Mouse (Mus musculus) stomach, postnatal 0 days (tissue): Measurements from ENCODE around the gene Spout1. TPM values are rescaled to one million over a fixed set of nuclear protein-coding genes. Genes with fewer than 3 reads are reported as not detected.

Experiments
- ATAC-seq: fragments of 200-750 bp; cut with Nextera tagmentation; 2 replicates; pipeline ENCODE4 v1.8.0; 2017; ENCODE audit not compliant: low FRiP score, low TSS enrichment
- DNase-seq: peaks from one replicate; pipeline ENCODE4 v3.0.0-alpha.2; 2016; ENCODE audit warnings: low spot score
- H3K27ac ChIP-seq: fragments of 300-500 bp; sonication (generic); replicated peaks from 2 replicates; pipeline ENCODE4 v1.5.1; 2014; ENCODE audit warnings: mild to moderate bottlenecking, control low read depth
- H3K27me3 ChIP-seq: fragments of 300-500 bp; sonication (generic); 2 replicates; pipeline ENCODE4 v1.6.1; 2014; ENCODE audit warnings: low read length; ENCODE audit not compliant: control insufficient read depth, insufficient read depth
- H3K36me3 ChIP-seq: fragments of 300-500 bp; sonication (generic); 2 replicates; pipeline ENCODE4 v1.6.1; 2014; ENCODE audit warnings: low read length, mixed read lengths; ENCODE audit not compliant: control insufficient read depth, insufficient read depth
- H3K4me1 ChIP-seq: fragments of 300-500 bp; sonication (generic); replicated peaks from 2 replicates; pipeline ENCODE4 v1.6.1; 2014; ENCODE audit warnings: antibody characterized with exemption; ENCODE audit not compliant: control insufficient read depth, insufficient read depth
- H3K4me2 ChIP-seq: fragments of 300-500 bp; sonication (generic); replicated peaks from 2 replicates; pipeline ENCODE4 v1.6.1; 2014; ENCODE audit warnings: low read depth, mild to moderate bottlenecking, control low read depth, moderate library complexity
- H3K4me3 ChIP-seq: fragments of 300-500 bp; sonication (generic); 2 replicates; pipeline ENCODE4 v1.5.1; 2014; ENCODE audit warnings: low read depth, low read length, control low read depth
- H3K9ac ChIP-seq: fragments of 300-500 bp; sonication (generic); 2 replicates; pipeline ENCODE4 v1.6.1; 2014; ENCODE audit warnings: mild to moderate bottlenecking, low read length, control low read depth, mixed read lengths
- H3K9me3 ChIP-seq: fragments of 300-500 bp; sonication (generic); 2 replicates; pipeline ENCODE4 v1.6.1; 2016; ENCODE audit warnings: low read length; ENCODE audit not compliant: control insufficient read depth
- CTCF ChIP-seq: IDR thresholded peaks from 2 replicates; pipeline ENCODE4 v1.5.1; 2016; ENCODE audit warnings: antibody characterized with exemption, low read depth, mild to moderate bottlenecking, moderate library complexity
- EP300 ChIP-seq: optimal IDR thresholded peaks from 2 replicates; pipeline ENCODE3; 2016; ENCODE audit warnings: antibody characterized with exemption
- WGBS: fragments of 180-500 bp; shearing (Covaris S2); extraction: QIAGEN DNeasy Blood & Tissue Kit; methylation state at CpG from one replicate; pipeline ENCODE4 v1.1.7; 2014; 5-methylcytosine and 5-hydroxymethylcytosine counted together
- polyA plus RNA-seq: library from polyadenylated mRNA; unstranded; fragments of >200 nt; fragmentation: Nextera tagmentation; extraction: Ambion mirVana; gene quantifications from 2 replicates; pipeline ENCODE4 v1.2.1, GENCODE M21; 2015

The Spout1 gene
- 23.9 and 24.0 TPM in 2 replicates for polyA plus RNA-seq

DNA sequence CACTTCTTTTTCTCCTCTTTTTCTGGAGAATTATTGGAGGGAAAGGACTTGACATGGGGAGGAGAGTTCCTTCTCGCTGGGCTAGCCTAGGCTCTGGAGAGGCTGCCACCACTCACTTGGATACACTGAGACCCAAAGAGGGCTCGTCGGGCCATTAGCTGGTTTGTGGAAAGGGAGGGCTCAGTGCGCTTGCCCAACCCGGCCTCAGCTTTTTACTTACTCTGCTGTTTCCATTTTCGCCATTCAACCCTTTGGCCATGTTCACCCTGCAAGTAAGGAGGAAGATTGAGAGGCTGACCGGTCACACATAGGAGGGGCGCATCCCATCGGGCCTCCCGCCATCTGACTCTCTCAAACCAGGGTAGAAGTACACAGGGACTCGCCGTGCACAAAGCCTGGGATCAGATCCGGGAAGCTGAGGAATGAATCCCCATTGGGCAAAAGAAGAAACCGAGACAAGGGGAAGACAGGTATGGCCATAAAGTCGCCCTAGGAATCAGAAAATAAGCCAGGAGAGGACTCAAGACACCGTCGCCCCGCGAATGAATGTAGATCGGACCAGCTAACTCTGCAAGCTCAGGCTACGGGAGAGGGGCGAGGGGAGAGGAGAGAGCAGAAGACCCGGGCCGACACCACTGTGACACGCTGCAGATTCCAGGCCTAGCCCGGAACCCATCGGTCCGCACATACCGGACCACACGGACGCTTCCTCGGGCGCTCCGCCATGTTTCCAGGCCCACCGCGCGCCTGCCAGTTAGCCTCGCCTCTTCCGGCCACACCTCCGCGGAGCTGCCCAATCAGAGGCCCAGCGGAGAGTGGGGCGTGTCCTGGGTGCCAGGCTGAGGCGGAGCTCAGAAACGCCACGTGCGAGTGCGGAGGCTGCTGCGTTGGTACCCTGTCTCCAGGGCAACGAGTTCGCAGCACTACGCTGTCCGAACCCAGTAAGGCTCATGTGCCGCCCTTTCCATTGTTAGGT lies at the start of gene Spout1:
Gene Spout1, minus strand, starts transcription at position 760 of the 976 bp plus-strand sequence.
- peak within 1 kb of the TSS; percentile 62 for H3K4me3 ChIP-seq
- H3K9me3 ChIP-seq: no peaks in the 10 kb centered on the region
- no peaks in the 10 kb centered on the region for H3K27me3 ChIP-seq
- WGBS: 3% methylated on average over 50 of the region's 54 CpGs
- peak within 1 kb of the TSS; percentile 91 for H3K4me2 ChIP-seq
- H3K4me1 ChIP-seq: peaks cover 6% of the 10 kb centered on the region; the same call in 1 of the 2 replicates
- ATAC-seq (peak; percentile 98), DNase-seq (peak; percentile 98)
- no peak for TF ChIP-seq CTCF
- no peak for TF ChIP-seq EP300
- H3K9ac ChIP-seq: peak within 1 kb of the TSS; percentile 81
- peak within 1 kb of the TSS; percentile 58 for H3K27ac ChIP-seq
- H3K36me3 ChIP-seq: peaks cover 17% of the 10 kb centered on the region; the same call in 1 of the 2 replicates

DNA sequence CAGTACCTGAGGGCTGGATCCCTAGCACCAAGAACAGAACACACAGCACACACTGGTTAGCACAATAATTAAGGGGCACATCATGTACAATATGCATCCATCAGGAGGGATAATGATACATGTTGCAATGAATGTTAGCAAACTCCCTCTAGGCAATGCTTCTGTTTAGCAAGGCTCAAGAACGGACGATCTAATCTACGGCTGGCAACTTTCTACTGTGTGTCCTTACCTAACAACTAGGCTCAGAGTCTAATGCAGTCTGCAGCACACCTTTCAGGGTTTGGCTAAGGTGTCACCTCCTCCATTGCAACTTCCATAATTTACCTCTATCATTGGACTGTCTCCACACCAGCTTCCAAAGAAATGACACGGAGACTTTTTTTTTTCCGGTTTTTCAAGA lies 38.0 kb upstream of the Spout1 start:
- no peaks in the 10 kb centered on the region for H3K4me1 ChIP-seq
- H3K27ac ChIP-seq: no peak overlapping the region
- H3K9me3 ChIP-seq: no peaks in the 10 kb centered on the region
- WGBS: 90% methylated on average over 5 of the region's 5 CpGs
- H3K27me3 ChIP-seq: no peaks in the 10 kb centered on the region
- no peak overlapping the region for H3K4me3 ChIP-seq
- H3K36me3 ChIP-seq: no peaks in the 10 kb centered on the region
- H3K9ac ChIP-seq: no peak overlapping the region
- ATAC-seq: no peak
- DNase-seq: no peak
- no peak overlapping the region for H3K4me2 ChIP-seq
- TF ChIP-seq CTCF (no peak), EP300 (no peak)

DNA sequence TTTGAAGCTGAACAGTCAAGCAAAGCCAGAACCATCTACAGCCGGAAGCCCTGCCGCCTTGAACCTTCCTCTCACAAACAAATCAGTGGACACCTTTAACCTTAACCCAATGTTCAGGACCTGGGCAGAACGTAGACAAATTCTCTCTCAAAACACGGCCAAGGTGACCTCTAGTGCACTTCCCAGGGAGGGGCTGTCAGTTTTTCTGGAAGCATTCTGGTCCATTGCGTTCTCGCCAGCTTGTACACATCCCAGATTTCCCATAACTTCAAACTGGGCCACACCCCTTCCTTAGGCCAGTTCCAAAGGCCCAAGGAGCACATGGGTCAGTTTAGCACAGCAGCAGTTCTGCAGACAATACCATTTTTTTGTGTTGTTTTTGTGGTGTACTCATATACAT lies 37.2 kb upstream of the Spout1 start:
- 62% methylated on average over 6 of the region's 6 CpGs for WGBS
- TF ChIP-seq EP300 (no peak), CTCF (no peak)
- Histone ChIP-seq H3K27me3 (no peaks in the 10 kb centered on the region), H3K9ac (no peak overlapping the region), H3K36me3 (no peaks in the 10 kb centered on the region), H3K4me1 (no peaks in the 10 kb centered on the region), H3K9me3 (no peaks in the 10 kb centered on the region), H3K27ac (no peak overlapping the region), H3K4me2 (no peak overlapping the region), H3K4me3 (no peak overlapping the region)
- DNase-seq: no peak
- ATAC-seq: no peak

DNA sequence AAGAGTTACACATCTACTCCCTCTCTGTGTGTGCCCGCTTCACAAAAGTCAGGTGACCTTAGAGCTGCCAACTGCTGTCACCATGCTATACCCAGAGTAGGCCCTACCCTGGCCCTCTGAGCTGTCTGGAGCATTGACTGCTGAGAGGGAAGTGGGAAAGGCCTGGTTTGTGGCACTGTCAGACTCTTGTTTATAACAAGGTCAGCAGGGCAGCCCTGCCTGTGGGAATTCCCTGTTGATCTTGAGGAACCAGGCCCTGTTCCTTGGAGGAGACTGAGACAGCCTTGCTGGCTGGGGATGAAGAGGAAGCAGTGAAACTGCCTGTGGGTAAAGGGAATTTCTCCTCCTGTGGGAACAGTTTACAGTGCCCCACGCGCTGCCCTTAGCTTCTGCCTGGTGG lies 36.5 kb upstream of the Spout1 start:
- TF ChIP-seq CTCF (no peak), EP300 (no peak)
- H3K4me3 ChIP-seq: no peak overlapping the region
- no peak for DNase-seq
- H3K36me3 ChIP-seq: no peaks in the 10 kb centered on the region
- H3K9me3 ChIP-seq: no peaks in the 10 kb centered on the region
- WGBS: 73% methylated on average over 3 of the region's 3 CpGs
- no peak overlapping the region for H3K9ac ChIP-seq
- H3K4me2 ChIP-seq: no peak overlapping the region
- no peaks in the 10 kb centered on the region for H3K27me3 ChIP-seq
- no peak overlapping the region for H3K27ac ChIP-seq
- ATAC-seq: no peak
- H3K4me1 ChIP-seq: no peaks in the 10 kb centered on the region

DNA sequence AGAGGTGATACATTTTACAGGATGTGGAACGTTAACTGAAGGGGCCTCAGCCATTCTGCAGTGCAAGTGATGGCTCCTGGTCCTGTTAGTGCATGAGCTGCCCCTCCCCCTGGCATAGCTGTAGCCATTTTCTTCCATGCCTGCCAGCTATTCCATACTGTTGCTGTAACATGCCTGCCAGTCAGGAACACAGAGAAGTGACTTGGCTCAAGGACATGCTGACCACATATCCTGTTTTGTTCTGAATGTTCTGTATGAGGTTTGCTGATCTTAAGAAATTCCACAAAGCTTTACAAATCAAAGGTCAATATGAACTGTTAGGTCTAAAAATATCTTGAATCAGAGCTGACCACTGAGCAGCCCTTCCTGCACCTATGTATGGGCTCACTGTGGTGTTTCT lies 34.7 kb upstream of the Spout1 start:
- ATAC-seq (no peak), DNase-seq (no peak)
- Histone ChIP-seq H3K27me3 (no peaks in the 10 kb centered on the region), H3K27ac (no peak overlapping the region), H3K9ac (no peak overlapping the region), H3K9me3 (no peaks in the 10 kb centered on the region), H3K4me2 (no peak overlapping the region), H3K36me3 (no peaks in the 10 kb centered on the region), H3K4me1 (no peaks in the 10 kb centered on the region), H3K4me3 (no peak overlapping the region)
- TF ChIP-seq EP300: no peak
- TF ChIP-seq CTCF: no peak
- 60% methylated on average over 1 of the region's 1 CpGs for WGBS

DNA sequence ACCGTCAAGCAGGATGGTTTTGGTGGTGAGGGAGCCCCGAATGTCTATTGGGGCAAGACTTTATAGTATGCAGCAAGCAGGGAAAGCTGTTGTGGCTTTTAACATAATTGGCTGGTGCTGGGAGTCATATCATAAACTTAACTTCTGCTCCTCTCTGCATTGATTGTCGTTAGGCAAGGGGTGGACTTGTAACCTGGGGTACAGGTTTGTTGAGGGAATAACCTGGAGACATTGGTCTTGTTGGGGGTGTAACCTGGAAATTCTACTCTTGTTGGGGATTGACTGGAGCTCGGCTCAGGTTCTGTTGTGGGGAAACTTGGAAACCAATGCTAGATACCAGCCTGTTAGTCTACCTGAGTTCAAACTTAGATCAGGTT lies 33.9 kb upstream of the Spout1 start:
- DNase-seq (no peak), ATAC-seq (no peak)
- Histone ChIP-seq H3K27ac (no peak overlapping the region), H3K4me2 (no peak overlapping the region), H3K27me3 (no peaks in the 10 kb centered on the region), H3K9ac (no peak overlapping the region), H3K4me3 (no peak overlapping the region), H3K9me3 (no peaks in the 10 kb centered on the region), H3K36me3 (no peaks in the 10 kb centered on the region), H3K4me1 (no peaks in the 10 kb centered on the region)
- no peak for TF ChIP-seq EP300
- no peak for TF ChIP-seq CTCF
- WGBS: 73% methylated on average over 4 of the region's 4 CpGs
